Mouse (Mus musculus): ENCODE measurements around the gene Pdia4.

- TF ChIP-seq CTCF (conservative IDR thresholded peaks at IDR 0.05; ENCODE audit: low read length) (no peak), POU5F1 (IDR thresholded peaks at IDR 0.05; ENCODE audit: borderline replicate concordance, low read length) (no peak), NANOG (IDR thresholded peaks at IDR 0.05; ENCODE audit: borderline replicate concordance, low read length) (no peak)
These were observed 837 bp downstream of the Pdia4 start for GRCm38 (mm10) chr6:47812271-47812915.

Data from E14TG2a.4 (cell line).